Mouse (Mus musculus) heart, embryonic 11.5 days (tissue): Measurements from ENCODE around the gene Mkrn1. TPM values are rescaled to one million over a fixed set of nuclear protein-coding genes. Genes with fewer than 3 reads are reported as not detected.
A peak's percentile ranks its signal among the peaks of the same experiment; 100 is the strongest.

Source experiments
- ATAC-seq: fragments of 200-750 bp; cut with Nextera tagmentation; replicated peaks from 2 replicates; pipeline ENCODE4 v1.8.0; 2017; ENCODE audit warnings: moderate library complexity; ENCODE audit not compliant: insufficient number of reproducible peaks, low FRiP score, low TSS enrichment
- H3K27ac ChIP-seq: fragments of 300-500 bp; sonication (generic); 2 replicates; pipeline ENCODE4 v1.5.1; 2014; ENCODE audit warnings: mild to moderate bottlenecking, low read depth, low read length
- H3K27me3 ChIP-seq: fragments of 300-500 bp; sonication (generic); 2 replicates; pipeline ENCODE4 v1.6.1; 2014; ENCODE audit warnings: mild to moderate bottlenecking, low read length, mixed read lengths; ENCODE audit not compliant: control insufficient read depth, insufficient read depth
- H3K36me3 ChIP-seq: fragments of 300-500 bp; sonication (generic); 2 replicates; pipeline ENCODE4 v1.6.1; 2014; ENCODE audit warnings: mild to moderate bottlenecking, low read length, moderate library complexity, mixed read lengths; ENCODE audit not compliant: control insufficient read depth, insufficient read depth
- H3K4me1 ChIP-seq: fragments of 300-500 bp; sonication (generic); 2 replicates; pipeline ENCODE4 v1.6.1; 2014; ENCODE audit warnings: low read length; ENCODE audit not compliant: control insufficient read depth, insufficient read depth
- H3K4me2 ChIP-seq: fragments of 300-500 bp; sonication (generic); 2 replicates; pipeline ENCODE4 v1.6.1; 2014; ENCODE audit warnings: mild to moderate bottlenecking, moderate library complexity
- H3K4me3 ChIP-seq: fragments of 300-500 bp; sonication (generic); 2 replicates; pipeline ENCODE4 v1.5.1; 2014; ENCODE audit warnings: low read depth, low read length
- H3K9ac ChIP-seq: fragments of 300-500 bp; sonication (generic); 2 replicates; pipeline ENCODE4 v1.6.1; 2014; ENCODE audit warnings: mild to moderate bottlenecking, low read depth, low read length, moderate library complexity
- H3K9me3 ChIP-seq: fragments of 300-500 bp; sonication (generic); replicated peaks from 2 replicates; pipeline ENCODE4 v1.6.1; 2016; ENCODE audit warnings: low read length; ENCODE audit not compliant: control insufficient read depth
- WGBS: fragments of 180-500 bp; shearing (Covaris S2); extraction: QIAGEN DNeasy Blood & Tissue Kit; methylation state at CpG from one replicate; pipeline ENCODE4 v1.1.7; 2014; ENCODE audit not compliant: insufficient replicate concordance; 5-methylcytosine and 5-hydroxymethylcytosine counted together
- polyA plus RNA-seq: library from polyadenylated mRNA; unstranded; fragments of >200 nt; fragmentation: Nextera tagmentation; extraction: Ambion mirVana; gene quantifications from 2 replicates; pipeline ENCODE4 v1.2.1, GENCODE M21; 2014

Mkrn1 gene
- polyA plus RNA-seq, 1 experiment from 2014 or later = 33.2 TPM

GRCm38 (mm10) chr6:39434111-39434885 is 14.0 kb upstream of the Mkrn1 start:
- Histone ChIP-seq H3K4me1 (no peaks in the 10 kb centered on the region), H3K27me3 (no peaks in the 10 kb centered on the region), H3K27ac (no peak overlapping the region), H3K4me3 (no peak overlapping the region), H3K9ac (no peak overlapping the region), H3K4me2 (no peak overlapping the region), H3K9me3 (no peaks in the 10 kb centered on the region), H3K36me3 (no peaks in the 10 kb centered on the region)
- WGBS = 65% methylated on average over 2 of the region's 2 CpGs
- ATAC-seq = no peak

DNA sequence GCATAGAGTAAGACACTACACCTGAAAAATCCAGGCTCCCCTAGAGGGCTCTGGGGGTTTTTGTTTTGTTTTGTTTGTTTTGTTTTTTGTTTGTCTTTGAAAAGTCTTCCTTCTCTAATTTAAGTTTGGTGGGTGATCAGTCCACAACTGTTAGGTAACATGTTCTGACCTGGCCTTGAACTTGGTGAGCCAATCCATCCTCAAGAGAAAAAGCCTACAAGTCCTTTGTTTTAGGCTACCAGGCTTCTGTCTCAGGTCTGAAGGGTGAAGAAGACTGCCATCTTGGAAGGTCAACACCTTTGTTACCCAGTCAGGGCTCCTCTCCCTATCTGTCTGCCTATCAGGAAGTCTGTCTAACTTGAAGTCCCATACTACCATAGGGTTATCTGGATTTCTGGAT is 13.4 kb upstream of the Mkrn1 start:
- Histone ChIP-seq H3K4me3 (no peak overlapping the region), H3K4me1 (no peaks in the 10 kb centered on the region), H3K27ac (no peak overlapping the region), H3K9ac (no peak overlapping the region), H3K9me3 (no peaks in the 10 kb centered on the region), H3K27me3 (no peaks in the 10 kb centered on the region), H3K36me3 (no peaks in the 10 kb centered on the region), H3K4me2 (no peak overlapping the region)
- ATAC-seq = no peak

GRCm38 (mm10) chr6:39433174-39433573 is 12.9 kb upstream of the Mkrn1 start:
- 84% methylated on average over 4 of the region's 4 CpGs for WGBS
- H3K27ac ChIP-seq = no peak overlapping the region
- no peak for ATAC-seq

DNA sequence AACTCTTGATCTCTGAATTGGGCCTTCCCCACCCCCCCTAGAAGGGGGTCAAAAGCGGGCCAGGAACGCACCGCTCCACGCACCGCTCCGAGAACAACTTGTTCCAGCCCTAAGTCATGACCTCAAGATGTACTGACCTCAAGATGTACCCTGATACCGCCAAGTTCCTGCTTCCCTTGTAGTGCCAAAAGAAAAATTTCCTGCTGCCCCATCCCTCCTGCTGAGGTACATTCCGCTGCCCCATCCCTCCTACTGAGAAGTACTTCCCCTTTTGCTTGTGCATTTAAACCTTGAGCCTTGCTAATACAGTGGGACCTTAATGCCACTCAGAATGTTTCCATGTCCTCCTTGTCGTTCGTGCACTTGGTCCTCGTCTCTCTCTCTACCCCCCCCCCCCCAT is 10.5 kb upstream of the Mkrn1 start:
- Histone ChIP-seq H3K9me3 (no peaks in the 10 kb centered on the region), H3K27me3 (no peaks in the 10 kb centered on the region), H3K4me1 (no peaks in the 10 kb centered on the region), H3K4me3 (no peak overlapping the region), H3K4me2 (no peak overlapping the region), H3K27ac (no peak overlapping the region), H3K36me3 (no peaks in the 10 kb centered on the region), H3K9ac (no peak overlapping the region)
- 62% methylated on average over 11 of the region's 11 CpGs for WGBS
- no peak for ATAC-seq

More at GRCm38 (mm10) chr6:39433174-39433573, 12.9 kb upstream of the Mkrn1 start:
- no peaks in the 10 kb centered on the region for H3K27me3 ChIP-seq
- no peak overlapping the region for H3K4me2 ChIP-seq
- H3K36me3 ChIP-seq = no peaks in the 10 kb centered on the region
- no peaks in the 10 kb centered on the region for H3K9me3 ChIP-seq
- H3K4me1 ChIP-seq = no peaks in the 10 kb centered on the region
- no peak overlapping the region for H3K9ac ChIP-seq
- H3K4me3 ChIP-seq = no peak overlapping the region

DNA sequence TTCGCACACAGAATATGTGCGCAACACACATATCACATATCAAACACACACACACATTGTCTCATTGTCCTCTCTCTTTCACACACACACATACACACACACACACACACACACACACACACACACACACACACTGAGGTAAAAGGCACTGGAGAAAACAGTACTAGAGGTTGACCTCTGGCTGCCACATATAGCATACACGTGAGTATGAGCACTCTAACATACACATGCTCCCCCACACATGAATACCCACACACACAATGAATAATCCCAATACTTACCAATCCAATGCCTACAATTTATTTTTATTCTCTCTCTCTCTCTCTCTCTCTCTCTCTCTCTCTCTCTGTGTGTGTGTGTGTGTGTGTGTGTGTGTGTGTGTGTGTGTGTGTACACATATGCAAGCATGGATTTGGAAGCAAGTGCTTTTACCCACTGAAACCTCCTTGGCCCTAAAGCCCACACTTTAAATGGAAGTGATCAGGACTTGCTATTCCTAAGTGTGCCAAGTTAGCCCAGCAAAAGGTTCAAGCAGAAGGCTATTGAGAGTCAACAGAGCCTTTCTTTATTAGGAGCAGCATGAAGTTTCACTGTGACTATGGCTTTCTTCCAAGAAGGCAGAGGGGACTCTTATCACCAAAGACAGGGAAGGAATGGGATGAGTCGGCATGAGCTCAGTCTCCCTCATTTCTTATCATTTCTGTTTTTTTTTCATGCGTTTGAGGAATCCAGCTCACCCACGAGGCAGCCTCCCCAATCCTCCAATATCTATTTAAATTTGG is 8.9 kb upstream of the Mkrn1 start:
- Histone ChIP-seq H3K27ac (0 out of 2 replicates have a peak overlapping the region, but pooled peaks have one; percentile 29), H3K27me3 (no peaks in the 10 kb centered on the region), H3K4me3 (no peak overlapping the region), H3K9me3 (no peaks in the 10 kb centered on the region), H3K36me3 (no peaks in the 10 kb centered on the region), H3K4me2 (no peak overlapping the region), H3K4me1 (no peaks in the 10 kb centered on the region), H3K9ac (no peak overlapping the region)
- no peak for ATAC-seq
- WGBS = 58% methylated on average over 6 of the region's 6 CpGs

DNA sequence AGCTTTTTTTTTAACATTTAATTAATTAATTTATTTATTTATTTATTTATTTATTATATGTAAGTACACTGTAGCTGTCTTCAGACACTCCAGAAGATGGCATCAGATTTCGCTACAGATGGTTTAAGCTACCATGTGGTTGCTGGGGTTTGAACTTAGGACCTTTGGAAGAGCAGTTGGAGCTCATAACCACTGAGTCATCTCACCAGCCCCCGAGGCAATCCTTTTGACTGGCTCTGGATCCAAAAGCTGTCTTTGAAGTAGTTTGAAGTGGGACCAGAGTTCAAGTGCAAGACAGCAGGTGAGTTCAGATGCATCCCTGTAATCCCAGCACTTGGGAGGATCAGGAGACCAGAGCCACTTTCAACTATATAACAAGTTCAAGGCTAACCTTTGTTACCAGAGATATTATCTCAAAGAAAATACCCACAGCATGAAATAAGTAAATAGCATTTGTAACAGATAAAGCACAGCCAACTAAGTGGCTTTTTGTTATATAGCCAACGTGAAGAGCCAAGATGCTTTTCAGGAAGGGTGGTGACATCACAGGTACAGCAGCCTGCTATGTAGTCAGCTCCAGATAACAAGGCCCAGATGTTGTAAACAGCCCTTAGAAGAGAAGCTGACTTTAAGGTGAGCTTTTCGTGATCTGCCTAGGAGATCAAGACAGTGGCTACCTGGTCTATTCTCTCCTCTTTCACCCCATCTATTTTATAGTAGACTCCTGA is 7.2 kb upstream of the Mkrn1 start:
- no peaks in the 10 kb centered on the region for H3K9me3 ChIP-seq
- H3K4me3 ChIP-seq = no peak overlapping the region
- no peak overlapping the region for H3K4me2 ChIP-seq
- 72% methylated on average over 4 of the region's 4 CpGs for WGBS
- no peak overlapping the region for H3K9ac ChIP-seq
- no peak overlapping the region for H3K27ac ChIP-seq
- no peak for ATAC-seq
- H3K36me3 ChIP-seq = no peaks in the 10 kb centered on the region
- H3K27me3 ChIP-seq = no peaks in the 10 kb centered on the region
- no peaks in the 10 kb centered on the region for H3K4me1 ChIP-seq

- Histone ChIP-seq H3K9ac (no peak overlapping the region), H3K27me3 (peaks cover 3% of the 10 kb centered on the region; the same call in 1 of the 2 replicates), H3K4me1 (no peaks in the 10 kb centered on the region), H3K36me3 (no peaks in the 10 kb centered on the region), H3K9me3 (no peaks in the 10 kb centered on the region), H3K4me2 (no peak overlapping the region), H3K27ac (no peak overlapping the region), H3K4me3 (no peak overlapping the region)
- no peak for ATAC-seq
- WGBS = 84% methylated on average over 4 of the region's 4 CpGs
Observed at GRCm38 (mm10) chr6:39426725-39427124, 6.5 kb upstream of the Mkrn1 start.

- 51% methylated on average over 2 of the region's 2 CpGs for WGBS
- H3K4me3 ChIP-seq = no peak overlapping the region
- H3K4me1 ChIP-seq = no peaks in the 10 kb centered on the region
Observed at GRCm38 (mm10) chr6:39425181-39425580, 4.9 kb upstream of the Mkrn1 start.

More at GRCm38 (mm10) chr6:39425181-39425580, 4.9 kb upstream of the Mkrn1 start:
- H3K27me3 ChIP-seq = peaks cover 4% of the 10 kb centered on the region; the same call in 1 of the 2 replicates
- no peak overlapping the region for H3K9ac ChIP-seq
- H3K9me3 ChIP-seq = no peaks in the 10 kb centered on the region
- no peak overlapping the region for H3K4me2 ChIP-seq
- no peak for ATAC-seq
- no peak overlapping the region for H3K27ac ChIP-seq
- no peaks in the 10 kb centered on the region for H3K36me3 ChIP-seq
